8 mouse cellular contexts compared by ENCODE assay signal in genomic region chr6:86684655-86685011, GRCm38 (mm10). TPM values are rescaled to one million over a fixed set of nuclear protein-coding genes. Genes with fewer than 3 reads are reported as not detected.
DNase-seq lines count a peak whose midpoint lies in the region; ATAC-seq and TF ChIP-seq lines count a peak whose summit lies in the region.

No protein-coding gene starts in this region.

- DNase-seq in heart, adult 2 months = no peak
- DNase-seq in heart, adult 11 months = no peak
- DNase-seq in thymus, adult 2 months = no peak
- no peak for DNase-seq in thymus, postnatal 0 days (ENCODE audit: low spot score)
- DNase-seq in urinary bladder, adult 18-20 months (ENCODE audit: low spot score in 2 of 2) = no peak

- H3K79me2 ChIP-seq in heart, adult 2 months (replicated peaks; ENCODE audit: control insufficient read depth, insufficient read depth, low read length) = peaks cover 4% of the 10 kb centered on the region

- H3K4me1 ChIP-seq in heart, adult 2 months (ENCODE audit: control insufficient read depth, insufficient read depth, low read length) = peaks cover 1% of the 10 kb centered on the region; the same call in 1 of the 2 replicates
- H3K4me1 ChIP-seq in thymus, adult 2 months (replicated peaks; ENCODE audit: control insufficient read depth, insufficient read depth, low read length) = 0 out of 2 replicates have a peak, but pooled peaks cover 4% of the 10 kb centered on the region
- peaks cover 11% of the 10 kb centered on the region for H3K4me1 ChIP-seq in limb, embryonic 15.5 days
- H3K4me1 ChIP-seq in stomach, embryonic 16.5 days (ENCODE audit: control insufficient read depth, insufficient read depth, low read length) = peaks cover 9% of the 10 kb centered on the region; the same call in 1 of the 2 replicates

- intact Hi-C loops in heart, adult 2 months (cut with DNase I) = loop anchor here (5.0 to 10.0 kb wide), 2 partner anchors 48 to 720 kb away; partner anchors contain the start of genes Dusp11 and Gmcl1

- no peaks in the 10 kb centered on the region; the same call in none of the 2 replicates for H3K36me3 ChIP-seq in heart, adult 2 months (ENCODE audit: control insufficient read depth, insufficient read depth, low read length)
- peaks cover 28% of the 10 kb centered on the region for H3K36me3 ChIP-seq in thymus, adult 2 months (ENCODE audit: control insufficient read depth, insufficient read depth, low read length)
- H3K36me3 ChIP-seq in limb, embryonic 15.5 days = peaks cover 34% of the 10 kb centered on the region
- H3K36me3 ChIP-seq in stomach, embryonic 16.5 days (ENCODE audit: control insufficient read depth, insufficient read depth, low read length) = peaks cover 14% of the 10 kb centered on the region; the same call in 1 of the 2 replicates

- 32% methylated on average over 12 of the region's 12 CpGs for WGBS in heart, adult 2 months
- 42% methylated on average over 12 of the region's 12 CpGs for whole genome bisulfite sequencing in thymus, adult 2 months
- 37% methylated on average over 12 of the region's 12 CpGs for WGBS in limb, embryonic 15.5 days
- 37% methylated on average over 12 of the region's 12 CpGs for WGBS in stomach, embryonic 16.5 days

- H3K27me3 ChIP-seq in heart, adult 2 months (ENCODE audit: control insufficient read depth, insufficient read depth, low read length) = no peaks in the 10 kb centered on the region
- no peaks in the 10 kb centered on the region for H3K27me3 ChIP-seq in thymus, adult 2 months (ENCODE audit: control insufficient read depth, insufficient read depth, low read length)
- H3K27me3 ChIP-seq in limb, embryonic 15.5 days = no peaks in the 10 kb centered on the region
- no peaks in the 10 kb centered on the region for H3K27me3 ChIP-seq in stomach, embryonic 16.5 days (ENCODE audit: control insufficient read depth, insufficient read depth, low read length)

- peak overlapping the region; percentile 74 for H3K4me3 ChIP-seq in heart, adult 2 months
- H3K4me3 ChIP-seq in thymus, adult 2 months (ENCODE audit: control insufficient read depth, insufficient read depth, low read length) = peak overlapping the region; percentile 88
- peak overlapping the region; percentile 74 for H3K4me3 ChIP-seq in limb, embryonic 15.5 days
- peak overlapping the region; percentile 73 for H3K4me3 ChIP-seq in stomach, embryonic 16.5 days (replicated peaks; ENCODE audit: low read length)

- peak overlapping the region; percentile 56 for H3K4me2 ChIP-seq in limb, embryonic 15.5 days
- H3K4me2 ChIP-seq in stomach, embryonic 16.5 days (ENCODE audit: low read depth, low read length) = peak overlapping the region; percentile 58

- no peak for TF ChIP-seq POLR2A in heart, adult 2 months (IDR thresholded peaks at IDR 0.05; ENCODE audit: insufficient read depth, low read depth, low read length)
- TF ChIP-seq POLR2A in thymus, adult 2 months (IDR thresholded peaks at IDR 0.05; ENCODE audit: control insufficient read depth, extremely low read depth, insufficient read depth, low read length, poor library complexity) = no peak

- peak overlapping the region; percentile 70 for H3K27ac ChIP-seq in heart, adult 2 months
- no peak overlapping the region for H3K27ac ChIP-seq in thymus, adult 2 months (ENCODE audit: control insufficient read depth, insufficient read depth, low read length)
- peak overlapping the region; percentile 80 for H3K27ac ChIP-seq in limb, embryonic 15.5 days
- no peak overlapping the region for H3K27ac ChIP-seq in stomach, embryonic 16.5 days (ENCODE audit: low read length)

- TF ChIP-seq CTCF in heart, adult 2 months (IDR thresholded peaks at IDR 0.05) = no peak
- no peak for TF ChIP-seq CTCF in thymus, adult 2 months (IDR thresholded peaks at IDR 0.05; ENCODE audit: borderline replicate concordance, control insufficient read depth, extremely low read depth, insufficient read depth, low read length, poor library complexity)

- no peak for ATAC-seq in limb, embryonic 15.5 days (ENCODE audit: insufficient number of reproducible peaks, low FRiP score, low TSS enrichment, low read depth)
- no peak for ATAC-seq in stomach, embryonic 16.5 days (ENCODE audit: insufficient read depth, low FRiP score)
- ATAC-seq in megakaryocyte-erythroid progenitor cell, adult 5-6 weeks (replicated peaks; ENCODE audit: low FRiP score, low TSS enrichment, poor library complexity, severe bottlenecking) = no peak

- TF ChIP-seq EP300 in heart, adult 2 months (IDR thresholded peaks at IDR 0.05; ENCODE audit: insufficient read depth, low read depth, low read length) = no peak; the same call in 1 of the 2 replicates

- H3K9me3 ChIP-seq in limb, embryonic 15.5 days = no peaks in the 10 kb centered on the region
- H3K9me3 ChIP-seq in stomach, embryonic 16.5 days (replicated peaks; ENCODE audit: control insufficient read depth, low read length) = no peaks in the 10 kb centered on the region

- peak overlapping the region; percentile 52 for H3K9ac ChIP-seq in heart, adult 2 months (ENCODE audit: low read depth, low read length)
- H3K9ac ChIP-seq in limb, embryonic 15.5 days = peak overlapping the region; percentile 77
- peak overlapping the region; percentile 88 for H3K9ac ChIP-seq in stomach, embryonic 16.5 days (ENCODE audit: low read length)

RNA-seq across cellular contexts. Expression of gene Snrnp27, which starts 0.3 kb away (rescaled TPM):
- 10 to 100 TPM; 46.6 to 51.7 TPM for total RNA-seq in heart, adult 2 months (2021)
- polyA plus RNA-seq in heart, adult 2 months (2012; rRNA removed) = 13.7 and 16.8 TPM in 2 replicates
- 14.0 and 14.5 TPM in 2 replicates for polyA plus RNA-seq in thymus, adult 2 months (2012; rRNA removed)
- 149 and 164 TPM in 2 replicates for polyA plus RNA-seq in thymus, postnatal 0 days (2015; fragmentation: Nextera tagmentation; extraction: Ambion mirVana)
- polyA plus RNA-seq in limb, embryonic 15.5 days (2015; fragmentation: Nextera tagmentation; extraction: Ambion mirVana) = 103 and 108 TPM in 2 replicates
- 87.3 and 107 TPM in 2 replicates for polyA plus RNA-seq in stomach, embryonic 16.5 days (2015; fragmentation: Nextera tagmentation; extraction: Ambion mirVana)
- 75.7 and 89.2 TPM in 2 replicates for total RNA-seq in megakaryocyte-erythroid progenitor cell, adult 5-6 weeks (2014; fragmentation: Nextera tagmentation)
- 127 and 139 TPM in 2 replicates for total RNA-seq in megakaryocyte-erythroid progenitor cell, adult 5-6 weeks (2017)

RNA-seq across cellular contexts. Expression of gene Mxd1, which starts 15.7 kb away (rescaled TPM):
- total RNA-seq in heart, adult 2 months (2021) = 1 to 10 TPM; 6.0 to 6.7 TPM
- 4.4 and 6.9 TPM in 2 replicates for polyA plus RNA-seq in heart, adult 2 months (2012; rRNA removed)
- 28.6 and 31.0 TPM in 2 replicates for polyA plus RNA-seq in thymus, adult 2 months (2012; rRNA removed)
- polyA plus RNA-seq in thymus, postnatal 0 days (2015; fragmentation: Nextera tagmentation; extraction: Ambion mirVana) = 10.0 and 11.2 TPM in 2 replicates
- polyA plus RNA-seq in limb, embryonic 15.5 days (2015; fragmentation: Nextera tagmentation; extraction: Ambion mirVana) = 14.2 and 15.2 TPM in 2 replicates
- polyA plus RNA-seq in stomach, embryonic 16.5 days (2015; fragmentation: Nextera tagmentation; extraction: Ambion mirVana) = 21.5 and 30.5 TPM in 2 replicates
- total RNA-seq in megakaryocyte-erythroid progenitor cell, adult 5-6 weeks (2014; fragmentation: Nextera tagmentation) = 7.6 and 19.5 TPM in 2 replicates
- 14.9 and 16.2 TPM in 2 replicates for total RNA-seq in megakaryocyte-erythroid progenitor cell, adult 5-6 weeks (2017)

RNA-seq across cellular contexts. Expression of gene Gmcl1, which starts 48.5 kb away (rescaled TPM):
- 1 to 10 TPM; 4.3 to 5.0 TPM for total RNA-seq in heart, adult 2 months (2021)
- polyA plus RNA-seq in heart, adult 2 months (2012; rRNA removed) = 2.7 and 3.7 TPM in 2 replicates
- polyA plus RNA-seq in thymus, adult 2 months (2012; rRNA removed) = 17.3 and 24.2 TPM in 2 replicates
- 30.6 and 37.0 TPM in 2 replicates for polyA plus RNA-seq in thymus, postnatal 0 days (2015; fragmentation: Nextera tagmentation; extraction: Ambion mirVana)
- 25.6 and 31.9 TPM in 2 replicates for polyA plus RNA-seq in limb, embryonic 15.5 days (2015; fragmentation: Nextera tagmentation; extraction: Ambion mirVana)
- 20.0 and 20.4 TPM in 2 replicates for polyA plus RNA-seq in stomach, embryonic 16.5 days (2015; fragmentation: Nextera tagmentation; extraction: Ambion mirVana)
- 18.7 and 28.4 TPM in 2 replicates for total RNA-seq in megakaryocyte-erythroid progenitor cell, adult 5-6 weeks (2014; fragmentation: Nextera tagmentation)
- total RNA-seq in megakaryocyte-erythroid progenitor cell, adult 5-6 weeks (2017) = 23.4 and 23.7 TPM in 2 replicates

RNA-seq across cellular contexts. Expression of gene Asprv1, which starts 56.7 kb away (rescaled TPM):
- under 1 TPM in 1 of 2 experiments, not detected in 1; 0.31 TPM for total RNA-seq in heart, adult 2 months (2021)
- polyA plus RNA-seq in heart, adult 2 months (2012; rRNA removed) = 0.09 and 0.21 TPM in 2 replicates
- polyA plus RNA-seq in thymus, adult 2 months (2012; rRNA removed) = 7.6 and 10.1 TPM in 2 replicates
- 6.9 and 9.5 TPM in 2 replicates for polyA plus RNA-seq in thymus, postnatal 0 days (2015; fragmentation: Nextera tagmentation; extraction: Ambion mirVana)
- polyA plus RNA-seq in limb, embryonic 15.5 days (2015; fragmentation: Nextera tagmentation; extraction: Ambion mirVana) = 610 and 666 TPM in 2 replicates
- polyA plus RNA-seq in stomach, embryonic 16.5 days (2015; fragmentation: Nextera tagmentation; extraction: Ambion mirVana) = 360 and 682 TPM in 2 replicates
- not detected in 2 replicates for total RNA-seq in megakaryocyte-erythroid progenitor cell, adult 5-6 weeks (2014; fragmentation: Nextera tagmentation)
- total RNA-seq in megakaryocyte-erythroid progenitor cell, adult 5-6 weeks (2017) = not detected in 2 replicates

Comparison
In these comparisons a context has a peak if more than half of its experiments do, and no peak if none do; other contexts are left out.
1. H3K27ac ChIP-seq: peak in heart, adult 2 months (single experiment) and limb, embryonic 15.5 days (single experiment); none in thymus, adult 2 months (single experiment) and stomach, embryonic 16.5 days (single experiment).
2. Peak in every context shown above with its lines, with median percentiles within 50 percentile points of each other: H3K4me3 ChIP-seq and H3K9ac ChIP-seq.